Mouse (Mus musculus) lung, postnatal 0 days (tissue): ENCODE results near the gene Ndufa6. TPM values are rescaled to one million over a fixed set of nuclear protein-coding genes. Genes with fewer than 3 reads are reported as not detected.
A peak's percentile ranks its signal among the peaks of the same experiment; 100 is the strongest.

ENCODE experiments used
- ATAC-seq: fragments of 200-750 bp; cut with Nextera tagmentation; 2 replicates; pipeline ENCODE4 v1.8.0; 2017; ENCODE audit warnings: moderate library complexity
- DNase-seq: peaks from one replicate; pipeline ENCODE4 v3.0.0-alpha.2; 2016; ENCODE audit warnings: low spot score
- H3K27ac ChIP-seq: fragments of 300-500 bp; sonication (generic); 2 replicates; pipeline ENCODE4 v1.5.1; 2014; ENCODE audit warnings: antibody characterized with exemption, mild to moderate bottlenecking, low read length, mixed read lengths
- H3K27me3 ChIP-seq: fragments of 300-500 bp; sonication (generic); replicated peaks from 2 replicates; pipeline ENCODE4 v1.6.1; 2014; ENCODE audit warnings: low read length, mixed read lengths; ENCODE audit not compliant: insufficient read depth
- H3K36me3 ChIP-seq: fragments of 300-500 bp; sonication (generic); 2 replicates; pipeline ENCODE4 v1.6.1; 2014; ENCODE audit warnings: low read length, mixed read lengths; ENCODE audit not compliant: insufficient read depth
- H3K4me1 ChIP-seq: fragments of 300-500 bp; sonication (generic); 2 replicates; pipeline ENCODE4 v1.6.1; 2014; ENCODE audit warnings: antibody characterized with exemption, low read depth, low read length, mixed read lengths; ENCODE audit not compliant: insufficient read depth
- H3K4me2 ChIP-seq: fragments of 300-500 bp; sonication (generic); replicated peaks from 2 replicates; pipeline ENCODE4 v1.6.1; 2014; ENCODE audit warnings: low read depth, mild to moderate bottlenecking, low read length, moderate library complexity, mixed read lengths
- H3K4me3 ChIP-seq: fragments of 300-500 bp; sonication (generic); 2 replicates; pipeline ENCODE4 v1.5.1; 2014; ENCODE audit warnings: low read depth, low read length
- H3K9ac ChIP-seq: fragments of 300-500 bp; sonication (generic); replicated peaks from 2 replicates; pipeline ENCODE4 v1.6.1; 2014; ENCODE audit warnings: low read depth, mild to moderate bottlenecking
- H3K9me3 ChIP-seq: fragments of 300-500 bp; sonication (generic); 2 replicates; pipeline ENCODE4 v1.6.1; 2016; ENCODE audit warnings: low read length, mixed read lengths
- CTCF ChIP-seq: IDR thresholded peaks from 2 replicates; pipeline ENCODE4 v1.5.1; 2016; ENCODE audit warnings: antibody characterized with exemption, mild to moderate bottlenecking
- EP300 ChIP-seq: IDR thresholded peaks from 2 replicates; pipeline ENCODE4 v1.6.1; 2016; ENCODE audit warnings: antibody characterized with exemption, mild to moderate bottlenecking, control low read depth
- whole genome bisulfite sequencing: fragments of 180-500 bp; shearing (Covaris S2); extraction: QIAGEN DNeasy Blood & Tissue Kit; methylation state at CpG from one replicate; pipeline ENCODE4 v1.1.7; 2014; 5-methylcytosine and 5-hydroxymethylcytosine counted together
- microRNA-seq: library from miRNA; unstranded; fragments of <30 nt; microRNA quantifications from one replicate; pipeline ENCODE4, GENCODE M21; 2016
- polyA plus RNA-seq: library from polyadenylated mRNA; unstranded; fragments of >200 nt; fragmentation: Nextera tagmentation; extraction: Ambion mirVana; gene quantifications from 2 replicates; pipeline ENCODE4 v1.2.1, GENCODE M21; 2015

The Ndufa6 gene
- polyA plus RNA-seq, 1 experiment from 2014 or later: 454 TPM

DNA sequence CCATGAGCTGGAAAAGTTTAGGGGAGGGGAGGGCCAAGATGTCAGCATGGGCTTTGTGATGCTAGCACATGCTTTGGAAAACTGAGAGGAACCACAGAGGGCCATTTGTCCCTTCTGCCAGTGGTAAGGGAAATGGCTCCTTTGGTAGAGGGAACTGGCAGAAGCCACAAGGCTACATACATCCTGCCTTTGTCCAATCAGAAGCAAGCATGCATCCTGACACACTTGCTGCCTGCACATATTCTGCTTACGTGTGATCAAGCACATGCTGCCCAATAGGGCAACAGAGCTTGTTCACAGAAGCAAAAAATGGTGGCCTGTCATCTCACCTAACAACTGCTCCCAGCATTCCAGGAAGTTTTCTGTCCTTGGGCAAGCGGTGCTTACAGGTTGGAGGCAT, 28.7 kb downstream of the Ndufa6 start:
- TF ChIP-seq CTCF: no peak
- TF ChIP-seq EP300: no peak
- DNase-seq (no peak), ATAC-seq (no peak)
- peaks cover 9% of the 10 kb centered on the region for H3K36me3 ChIP-seq
- H3K9me3 ChIP-seq: no peaks in the 10 kb centered on the region
- no peak overlapping the region for H3K27ac ChIP-seq
- WGBS: 54% methylated on average over 2 of the region's 2 CpGs
- no peaks in the 10 kb centered on the region for H3K4me1 ChIP-seq
- no peaks in the 10 kb centered on the region for H3K27me3 ChIP-seq
- H3K4me3 ChIP-seq: no peak overlapping the region
- no peak overlapping the region for H3K9ac ChIP-seq
- H3K4me2 ChIP-seq: no peak overlapping the region

DNA sequence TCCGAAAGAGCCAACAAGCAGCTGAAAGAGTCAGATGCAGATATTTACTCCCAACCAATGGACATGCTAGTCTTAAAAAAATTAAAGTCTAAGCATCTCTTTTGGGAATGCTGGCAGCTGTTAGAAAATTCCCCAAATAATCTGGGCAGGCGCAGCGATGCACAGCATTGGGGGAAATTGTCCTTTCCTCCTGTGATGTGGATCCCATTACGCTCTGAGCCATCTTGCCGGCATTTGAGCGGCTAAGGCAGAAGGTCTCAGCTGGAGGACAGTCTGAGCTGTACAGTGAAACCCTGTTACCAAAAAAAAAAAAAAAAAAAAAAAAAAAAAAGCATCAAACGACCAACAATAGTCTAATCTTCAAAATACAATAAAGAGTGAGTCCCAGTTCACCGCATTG, 31.9 kb downstream of the Ndufa6 start:
- H3K4me2 ChIP-seq: no peak overlapping the region
- H3K27me3 ChIP-seq: no peaks in the 10 kb centered on the region
- ATAC-seq (no peak), DNase-seq (no peak)
- no peak overlapping the region for H3K4me3 ChIP-seq
- H3K9ac ChIP-seq: no peak overlapping the region
- no peaks in the 10 kb centered on the region for H3K9me3 ChIP-seq
- TF ChIP-seq CTCF (no peak), EP300 (no peak)
- no peaks in the 10 kb centered on the region for H3K4me1 ChIP-seq
- no peak overlapping the region for H3K27ac ChIP-seq
- H3K36me3 ChIP-seq: no peaks in the 10 kb centered on the region
- WGBS: 72% methylated on average over 8 of the region's 8 CpGs

DNA sequence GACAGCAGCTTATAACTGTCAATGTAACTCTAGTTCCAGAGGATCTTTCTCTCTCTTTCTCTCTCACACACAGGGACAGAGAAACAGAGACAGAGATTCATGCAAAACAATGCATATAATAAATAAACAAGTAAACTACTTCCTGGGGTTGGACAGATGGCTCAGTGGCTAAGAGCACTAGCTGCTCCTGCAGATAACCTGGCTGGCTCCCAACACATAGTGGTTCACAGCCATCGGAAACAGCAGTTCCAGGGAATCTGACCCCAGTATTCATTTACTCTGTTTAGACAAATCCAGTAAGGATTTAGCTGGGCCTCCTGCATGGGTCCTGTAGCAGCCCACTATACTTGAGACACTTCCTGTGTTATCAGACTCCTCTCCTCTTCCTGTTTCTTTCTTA, 34.5 kb downstream of the Ndufa6 start:
- H3K36me3 ChIP-seq: no peaks in the 10 kb centered on the region
- H3K4me2 ChIP-seq: no peak overlapping the region
- H3K27me3 ChIP-seq: no peaks in the 10 kb centered on the region
- ATAC-seq: no peak
- 41% methylated on average over 1 of the region's 1 CpGs for WGBS
- no peaks in the 10 kb centered on the region for H3K4me1 ChIP-seq
- no peak for DNase-seq
- TF ChIP-seq CTCF: no peak
- no peak for TF ChIP-seq EP300
- no peak overlapping the region for H3K4me3 ChIP-seq
- H3K27ac ChIP-seq: no peak overlapping the region
- H3K9ac ChIP-seq: no peak overlapping the region
- H3K9me3 ChIP-seq: no peaks in the 10 kb centered on the region

DNA sequence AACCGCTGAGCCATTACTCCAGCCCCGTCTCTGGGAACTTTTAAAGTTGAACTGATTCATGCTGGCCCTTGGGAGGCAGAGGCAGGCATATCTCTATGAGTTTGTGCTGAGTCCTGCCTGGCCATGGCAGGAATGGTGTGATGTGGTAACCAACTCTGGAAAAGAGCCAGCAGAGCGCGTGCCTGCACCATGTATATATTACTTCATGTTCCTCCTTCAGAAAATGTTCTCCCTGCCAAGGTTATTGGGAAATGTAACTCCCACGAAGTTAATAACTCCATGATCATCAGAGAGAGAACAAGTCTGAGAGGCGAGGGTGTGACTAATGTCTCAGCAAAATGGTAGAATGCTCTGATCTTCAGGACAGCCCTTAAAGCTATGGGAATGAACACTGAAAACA, 36.3 kb downstream of the Ndufa6 start:
- Histone ChIP-seq H3K9me3 (no peaks in the 10 kb centered on the region), H3K4me3 (no peak overlapping the region), H3K4me2 (no peak overlapping the region), H3K4me1 (no peaks in the 10 kb centered on the region), H3K27me3 (no peaks in the 10 kb centered on the region), H3K27ac (no peak overlapping the region), H3K9ac (no peak overlapping the region), H3K36me3 (no peaks in the 10 kb centered on the region)
- ATAC-seq (peak; percentile 52), DNase-seq (peak; percentile 80)
- WGBS: 59% methylated on average over 6 of the region's 6 CpGs
- TF ChIP-seq CTCF (no peak), EP300 (0 out of 2 replicates have a peak, but pooled peaks have one; percentile 14)

DNA sequence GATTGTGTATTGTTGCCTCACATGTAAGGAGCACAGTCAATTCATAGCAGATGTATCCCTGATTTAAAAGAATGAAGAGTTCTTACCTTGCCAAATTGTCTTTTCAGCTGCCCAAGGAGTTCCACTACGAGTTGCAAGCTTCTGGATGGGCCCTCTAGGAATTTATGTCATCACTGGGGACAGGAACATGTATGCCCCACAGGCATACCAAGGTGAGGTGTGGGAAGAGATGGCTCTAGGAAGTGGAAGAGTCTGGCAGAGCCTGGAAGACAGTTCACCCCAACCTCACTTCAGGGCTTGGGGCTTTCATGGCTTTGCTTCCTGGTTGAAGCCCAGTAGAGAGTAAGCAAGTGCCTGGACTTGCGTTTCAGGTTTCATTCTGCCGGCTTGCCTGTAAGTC, 45.7 kb downstream of the Ndufa6 start:
- Histone ChIP-seq H3K9ac (no peak overlapping the region), H3K4me1 (no peaks in the 10 kb centered on the region), H3K4me3 (no peak overlapping the region), H3K27me3 (no peaks in the 10 kb centered on the region), H3K36me3 (no peaks in the 10 kb centered on the region), H3K27ac (no peak overlapping the region), H3K9me3 (no peaks in the 10 kb centered on the region), H3K4me2 (no peak overlapping the region)
- TF ChIP-seq CTCF: no peak
- TF ChIP-seq EP300: no peak
- ATAC-seq: no peak
- WGBS: 58% methylated on average over 3 of the region's 3 CpGs
- no peak for DNase-seq

DNA sequence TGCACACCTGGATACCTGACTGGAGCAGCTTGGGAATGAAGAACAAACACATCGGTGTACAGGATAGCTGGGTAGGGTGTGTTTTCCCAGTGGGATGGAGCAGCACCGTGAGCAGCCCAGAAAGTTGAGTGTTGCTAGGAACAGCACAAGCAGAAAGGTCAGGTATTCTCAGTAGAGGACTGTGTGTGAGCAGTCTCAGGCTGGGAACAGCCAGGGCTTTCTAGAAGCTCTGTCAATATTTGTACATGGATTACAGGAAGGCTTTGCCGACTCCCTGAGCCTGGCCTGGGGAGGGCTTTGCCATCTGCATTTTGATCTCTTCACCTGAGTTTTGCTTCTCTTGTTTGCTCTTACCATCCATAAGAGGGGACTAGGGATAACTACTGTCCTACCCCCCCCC, 47.0 kb downstream of the Ndufa6 start:
- ATAC-seq (peak; percentile 55), DNase-seq (peak; percentile 45)
- no peak overlapping the region for H3K4me2 ChIP-seq
- no peaks in the 10 kb centered on the region for H3K27me3 ChIP-seq
- no peaks in the 10 kb centered on the region for H3K36me3 ChIP-seq
- H3K4me3 ChIP-seq: no peak overlapping the region
- no peaks in the 10 kb centered on the region for H3K9me3 ChIP-seq
- TF ChIP-seq EP300: no peak
- TF ChIP-seq CTCF: no peak
- WGBS: 56% methylated on average over 3 of the region's 3 CpGs
- H3K4me1 ChIP-seq: no peaks in the 10 kb centered on the region
- no peak overlapping the region for H3K27ac ChIP-seq
- no peak overlapping the region for H3K9ac ChIP-seq

Small RNAs within 50 kb of the gene (microRNA-seq; reads per million reads assigned to microRNA genes)
- not detected for gene Mir7684

Other genes with a start within 250 kb of the Ndufa6 start
- 10.4 and 10.8 TPM in 2 replicates for gene Ccdc134, start 226.4 kb downstream of the Ndufa6 start, polyA plus RNA-seq
- gene Srebf2, start 207.1 kb downstream of the Ndufa6 start, polyA plus RNA-seq: 113 and 115 TPM in 2 replicates
- gene Shisa8, start 141.5 kb downstream of the Ndufa6 start, polyA plus RNA-seq: 0.29 and 0.55 TPM in 2 replicates
- gene Tnfrsf13c, start 130.0 kb downstream of the Ndufa6 start, polyA plus RNA-seq: 0.07 and 0.49 TPM in 2 replicates
- 3.9 and 4.3 TPM in 2 replicates for gene Cenpm, start 109.6 kb downstream of the Ndufa6 start, polyA plus RNA-seq
- not detected in 2 replicates for gene 1500009C09Rik, start 101.9 kb downstream of the Ndufa6 start, polyA plus RNA-seq
- gene Sept3, start 79.4 kb downstream of the Ndufa6 start, polyA plus RNA-seq: 0.11 and 0.26 TPM in 2 replicates
- 0.19 TPM in 1 of 2 replicates, not detected in the other for gene Wbp2nl, start 55.4 kb downstream of the Ndufa6 start, polyA plus RNA-seq
- gene Naga, start 15.4 kb downstream of the Ndufa6 start, polyA plus RNA-seq: 73.0 and 75.4 TPM in 2 replicates
- 8.4 TPM in 2 replicates for gene Pheta2, start 15.4 kb downstream of the Ndufa6 start, polyA plus RNA-seq
- gene Smdt1, start 15.4 kb downstream of the Ndufa6 start, polyA plus RNA-seq: 241 and 276 TPM in 2 replicates
- 13.3 and 14.2 TPM in 2 replicates for gene Cyp2d22, start 25.9 kb upstream of the Ndufa6 start, polyA plus RNA-seq
- gene Cyp2d11, start 39.7 kb upstream of the Ndufa6 start, polyA plus RNA-seq: not detected in 2 replicates
- gene Cyp2d10, start 52.9 kb upstream of the Ndufa6 start, polyA plus RNA-seq: not detected in 2 replicates
- gene Cyp2d9, start 79.1 kb upstream of the Ndufa6 start, polyA plus RNA-seq: not detected in 2 replicates
- not detected in 2 replicates for gene Cyp2d12, start 200.8 kb upstream of the Ndufa6 start, polyA plus RNA-seq